Mouse (Mus musculus) heart, embryonic 11.5 days (tissue): ENCODE measurements around the gene Tmem198. TPM values are rescaled to one million over a fixed set of nuclear protein-coding genes. Genes with fewer than 3 reads are reported as not detected.

Experiments used
- ATAC-seq: fragments of 200-750 bp; cut with Nextera tagmentation; replicated peaks from 2 replicates; pipeline ENCODE4 v1.8.0; 2017; ENCODE audit warnings: moderate library complexity; ENCODE audit not compliant: insufficient number of reproducible peaks, low FRiP score, low TSS enrichment
- H3K27ac ChIP-seq: fragments of 300-500 bp; sonication (generic); 2 replicates; pipeline ENCODE4 v1.5.1; 2014; ENCODE audit warnings: mild to moderate bottlenecking, low read depth, low read length
- H3K27me3 ChIP-seq: fragments of 300-500 bp; sonication (generic); 2 replicates; pipeline ENCODE4 v1.6.1; 2014; ENCODE audit warnings: mild to moderate bottlenecking, low read length, mixed read lengths; ENCODE audit not compliant: control insufficient read depth, insufficient read depth
- H3K36me3 ChIP-seq: fragments of 300-500 bp; sonication (generic); 2 replicates; pipeline ENCODE4 v1.6.1; 2014; ENCODE audit warnings: mild to moderate bottlenecking, low read length, moderate library complexity, mixed read lengths; ENCODE audit not compliant: control insufficient read depth, insufficient read depth
- H3K4me1 ChIP-seq: fragments of 300-500 bp; sonication (generic); 2 replicates; pipeline ENCODE4 v1.6.1; 2014; ENCODE audit warnings: low read length; ENCODE audit not compliant: control insufficient read depth, insufficient read depth
- H3K4me2 ChIP-seq: fragments of 300-500 bp; sonication (generic); 2 replicates; pipeline ENCODE4 v1.6.1; 2014; ENCODE audit warnings: mild to moderate bottlenecking, moderate library complexity
- H3K4me3 ChIP-seq: fragments of 300-500 bp; sonication (generic); 2 replicates; pipeline ENCODE4 v1.5.1; 2014; ENCODE audit warnings: low read depth, low read length
- H3K9ac ChIP-seq: fragments of 300-500 bp; sonication (generic); 2 replicates; pipeline ENCODE4 v1.6.1; 2014; ENCODE audit warnings: mild to moderate bottlenecking, low read depth, low read length, moderate library complexity
- H3K9me3 ChIP-seq: fragments of 300-500 bp; sonication (generic); replicated peaks from 2 replicates; pipeline ENCODE4 v1.6.1; 2016; ENCODE audit warnings: low read length; ENCODE audit not compliant: control insufficient read depth
- WGBS: fragments of 180-500 bp; shearing (Covaris S2); extraction: QIAGEN DNeasy Blood & Tissue Kit; methylation state at CpG from one replicate; pipeline ENCODE4 v1.1.7; 2014; ENCODE audit not compliant: insufficient replicate concordance; 5-methylcytosine and 5-hydroxymethylcytosine counted together
- polyA plus RNA-seq: library from polyadenylated mRNA; unstranded; fragments of >200 nt; fragmentation: Nextera tagmentation; extraction: Ambion mirVana; gene quantifications from 2 replicates; pipeline ENCODE4 v1.2.1, GENCODE M21; 2014

The Tmem198 gene
- polyA plus RNA-seq, 1 experiment from 2014 or later = 0.14 TPM

- Histone ChIP-seq H3K4me3 (no peak overlapping the region), H3K36me3 (no peaks in the 10 kb centered on the region), H3K4me2 (no peak overlapping the region), H3K9ac (no peak overlapping the region), H3K9me3 (no peaks in the 10 kb centered on the region), H3K27me3 (no peaks in the 10 kb centered on the region), H3K4me1 (peaks cover 57% of the 10 kb centered on the region), H3K27ac (peak overlapping the region; percentile 86)
- 78% methylated on average over 3 of the region's 3 CpGs for WGBS
- no peak for ATAC-seq
Observed at GRCm38 (mm10) chr1:75512550-75512949, 33.2 kb downstream of the Tmem198 start.

GRCm38 (mm10) chr1:75516703-75517380, 37.5 kb downstream of the Tmem198 start:
- Histone ChIP-seq H3K9ac (no peak overlapping the region), H3K27ac (peak overlapping the region; percentile 66)
- no peak for ATAC-seq

GRCm38 (mm10) chr1:75517984-75518383, 38.7 kb downstream of the Tmem198 start:
- Histone ChIP-seq H3K4me1 (peaks cover 30% of the 10 kb centered on the region), H3K4me2 (no peak overlapping the region), H3K9ac (no peak overlapping the region), H3K36me3 (no peaks in the 10 kb centered on the region), H3K27me3 (no peaks in the 10 kb centered on the region), H3K4me3 (no peak overlapping the region), H3K9me3 (no peaks in the 10 kb centered on the region), H3K27ac (no peak overlapping the region)
- WGBS = 71% methylated on average over 3 of the region's 4 CpGs
- no peak for ATAC-seq

More at GRCm38 (mm10) chr1:75516703-75517380, 37.5 kb downstream of the Tmem198 start:
- Histone ChIP-seq H3K27me3 (no peaks in the 10 kb centered on the region), H3K4me2 (no peak overlapping the region), H3K4me3 (no peak overlapping the region), H3K4me1 (peaks cover 35% of the 10 kb centered on the region), H3K36me3 (no peaks in the 10 kb centered on the region), H3K9me3 (no peaks in the 10 kb centered on the region)
- 48% methylated on average over 15 of the region's 15 CpGs for WGBS

GRCm38 (mm10) chr1:75518427-75518826, 39.1 kb downstream of the Tmem198 start:
- no peak overlapping the region for H3K4me3 ChIP-seq
- H3K4me1 ChIP-seq = peaks cover 27% of the 10 kb centered on the region
- no peaks in the 10 kb centered on the region for H3K9me3 ChIP-seq
- no peak overlapping the region for H3K9ac ChIP-seq
- WGBS = 88% methylated on average over 4 of the region's 4 CpGs
- no peak overlapping the region for H3K27ac ChIP-seq
- no peak overlapping the region for H3K4me2 ChIP-seq
- H3K27me3 ChIP-seq = no peaks in the 10 kb centered on the region
- no peaks in the 10 kb centered on the region for H3K36me3 ChIP-seq
- no peak for ATAC-seq

- WGBS = 65% methylated on average over 5 of the region's 5 CpGs
Observed at GRCm38 (mm10) chr1:75519576-75519975, 40.2 kb downstream of the Tmem198 start.

GRCm38 (mm10) chr1:75521321-75522031, 42.1 kb downstream of the Tmem198 start, which contains the start of gene Stk11ip:
TSS of gene Stk11ip (plus strand) at chr1:75521529.
- Histone ChIP-seq H3K4me2 (peak within 1 kb of the TSS; percentile 83), H3K4me3 (peak within 1 kb of the TSS; percentile 74), H3K4me1 (peaks cover 19% of the 10 kb centered on the region), H3K9ac (peak within 1 kb of the TSS; percentile 74), H3K9me3 (no peaks in the 10 kb centered on the region), H3K36me3 (peaks cover 2% of the 10 kb centered on the region; the same call in 1 of the 2 replicates), H3K27ac (peak within 1 kb of the TSS; percentile 92), H3K27me3 (no peaks in the 10 kb centered on the region)
- peak; percentile 96 for ATAC-seq
- WGBS = under 1% methylated on average over 46 of the region's 46 CpGs

More at GRCm38 (mm10) chr1:75519576-75519975, 40.2 kb downstream of the Tmem198 start:
- Histone ChIP-seq H3K27ac (peak overlapping the region; percentile 10), H3K9me3 (no peaks in the 10 kb centered on the region), H3K4me1 (peaks cover 27% of the 10 kb centered on the region), H3K4me2 (no peak overlapping the region), H3K27me3 (no peaks in the 10 kb centered on the region), H3K4me3 (no peak overlapping the region), H3K9ac (no peak overlapping the region), H3K36me3 (no peaks in the 10 kb centered on the region; the same call in 1 of the 2 replicates)
- ATAC-seq = no peak

- H3K4me2 ChIP-seq = no peak overlapping the region
- ATAC-seq = no peak
- H3K9ac ChIP-seq = no peak overlapping the region
- H3K4me3 ChIP-seq = no peak overlapping the region
- H3K36me3 ChIP-seq = peaks cover 5% of the 10 kb centered on the region
- H3K27ac ChIP-seq = no peak overlapping the region
- no peaks in the 10 kb centered on the region for H3K9me3 ChIP-seq
- 87% methylated on average over 7 of the region's 7 CpGs for WGBS
- no peaks in the 10 kb centered on the region for H3K27me3 ChIP-seq
- H3K4me1 ChIP-seq = peaks cover 11% of the 10 kb centered on the region; the same call in 1 of the 2 replicates
Observed at GRCm38 (mm10) chr1:75524679-75525078, 45.3 kb downstream of the Tmem198 start.

- Histone ChIP-seq H3K9me3 (no peaks in the 10 kb centered on the region), H3K4me2 (no peak overlapping the region), H3K27me3 (no peaks in the 10 kb centered on the region), H3K9ac (no peak overlapping the region), H3K4me1 (no peaks in the 10 kb centered on the region), H3K4me3 (no peak overlapping the region), H3K36me3 (peaks cover 6% of the 10 kb centered on the region; the same call in 1 of the 2 replicates), H3K27ac (no peak overlapping the region)
- 71% methylated on average over 4 of the region's 4 CpGs for whole genome bisulfite sequencing
- no peak for ATAC-seq
Observed at GRCm38 (mm10) chr1:75530546-75530945, 51.2 kb downstream of the Tmem198 start.
